Mouse (Mus musculus): ENCODE data around the gene Frmd4a.
A peak's percentile ranks its signal among the peaks of the same experiment; 100 is the strongest.

Frmd4a gene

GRCm38 (mm10) chr2:4223316-4223715 is 205.8 kb downstream of the Frmd4a start:
- peak; percentile 57 for DNase-seq

- DNase-seq, result no peak
Observed at GRCm38 (mm10) chr2:4226941-4227558, 209.5 kb downstream of the Frmd4a start.

- DNase-seq, result peak; percentile 98
Observed at GRCm38 (mm10) chr2:4227563-4227962, 210.0 kb downstream of the Frmd4a start.

- peak; percentile 87 for DNase-seq
Observed at GRCm38 (mm10) chr2:4228510-4228909, 211.0 kb downstream of the Frmd4a start.

GRCm38 (mm10) chr2:4232335-4232734 is 214.8 kb downstream of the Frmd4a start:
- no peak for DNase-seq

GRCm38 (mm10) chr2:4232761-4233322 is 215.3 kb downstream of the Frmd4a start:
- peak; percentile 86 for DNase-seq

- peak; percentile 50 for DNase-seq
Observed at GRCm38 (mm10) chr2:4237686-4238085, 220.2 kb downstream of the Frmd4a start.

GRCm38 (mm10) chr2:4249723-4250122 is 232.2 kb downstream of the Frmd4a start:
- peak; percentile 70 for DNase-seq

GRCm38 (mm10) chr2:4252541-4253291 is 235.2 kb downstream of the Frmd4a start:
- DNase-seq, result peak; percentile 94

GRCm38 (mm10) chr2:4253348-4253747 is 235.8 kb downstream of the Frmd4a start:
- peak; percentile 94 for DNase-seq

GRCm38 (mm10) chr2:4254083-4254482 is 236.6 kb downstream of the Frmd4a start:
- DNase-seq, result peak; percentile 30

- peak; percentile 40 for DNase-seq
Observed at GRCm38 (mm10) chr2:4256242-4256641, 238.7 kb downstream of the Frmd4a start.

- DNase-seq, result no peak
Observed at GRCm38 (mm10) chr2:4257604-4258003, 240.1 kb downstream of the Frmd4a start.

GRCm38 (mm10) chr2:4258803-4259202 is 241.3 kb downstream of the Frmd4a start:
- DNase-seq, result peak; percentile 76

GRCm38 (mm10) chr2:4260324-4261058 is 243.0 kb downstream of the Frmd4a start:
- peak; percentile 84 for DNase-seq

GRCm38 (mm10) chr2:4262667-4263066 is 245.2 kb downstream of the Frmd4a start:
- peak; percentile 63 for DNase-seq

- no peak for DNase-seq
Observed at GRCm38 (mm10) chr2:4267377-4267776, 249.9 kb downstream of the Frmd4a start.

- DNase-seq, result peak; percentile 82
Observed at GRCm38 (mm10) chr2:4282777-4283176, 265.3 kb downstream of the Frmd4a start.

- DNase-seq, result peak; percentile 83
Observed at GRCm38 (mm10) chr2:4285693-4286291, 268.3 kb downstream of the Frmd4a start.

GRCm38 (mm10) chr2:4286390-4286901 is 268.9 kb downstream of the Frmd4a start:
- DNase-seq, result peak; percentile 82

- DNase-seq, result peak; percentile 25
Observed at GRCm38 (mm10) chr2:4290475-4290874, 273.0 kb downstream of the Frmd4a start.

- peak; percentile 63 for DNase-seq
Observed at GRCm38 (mm10) chr2:4291100-4291499, 273.6 kb downstream of the Frmd4a start.

GRCm38 (mm10) chr2:4291671-4292070 is 274.2 kb downstream of the Frmd4a start:
- peak; percentile 46 for DNase-seq

All from heart, adult 11 months (tissue).